Mouse (Mus musculus) bone marrow, adult 2 months (tissue): Measurements from ENCODE around the gene Fau.

Experiments
- CTCF ChIP-seq: fragments of 200-500 bp; IDR thresholded peaks from 2 replicates; pipeline ENCODE4 v1.5.1; 2011; ENCODE audit warnings: low read length, control low read depth; ENCODE audit not compliant: control insufficient read depth, insufficient read depth
- POLR2A ChIP-seq: fragments of 200-500 bp; IDR thresholded peaks from 2 replicates; pipeline ENCODE4 v1.6.1; 2011; ENCODE audit warnings: low read depth, mild to moderate bottlenecking, control low read depth, low read length, borderline replicate concordance; ENCODE audit not compliant: control insufficient read depth

DNA sequence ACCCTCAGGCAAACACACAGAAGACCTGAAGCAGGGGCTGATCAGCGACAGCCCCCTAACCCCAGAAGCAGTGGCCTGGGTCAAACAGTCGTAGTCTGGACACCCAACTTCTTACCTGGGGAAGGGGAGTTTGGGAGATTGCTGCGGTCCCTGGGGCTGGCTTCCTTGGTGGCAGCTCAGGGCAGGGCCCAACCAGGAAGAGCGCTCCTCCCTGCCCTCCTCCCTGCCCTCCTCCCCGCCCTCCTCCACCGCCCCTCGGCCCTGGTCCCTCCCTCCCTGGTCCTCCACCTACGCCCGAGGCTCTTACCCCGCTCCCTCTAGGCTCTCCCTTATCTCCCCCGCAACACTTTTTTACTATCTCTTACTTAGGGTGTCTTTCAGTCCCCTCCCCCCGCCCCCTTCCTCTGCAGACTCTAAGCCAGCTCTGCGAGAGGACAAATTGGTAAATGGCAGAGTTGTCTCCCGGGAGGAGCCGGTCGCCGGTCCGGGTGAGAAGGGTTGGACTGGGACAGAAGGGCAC, 42.6 kb upstream of the Fau start:
- TF ChIP-seq POLR2A (peak; percentile 82; the same call in 1 of the 2 replicates), CTCF (no peak)
